Mouse (Mus musculus): ENCODE data around the gene Mrpl1.
A peak's percentile ranks its signal among the peaks of the same experiment; 100 is the strongest.

GRCm38 (mm10) chr5:96306826-96307225 lies 97.5 kb downstream of the Mrpl1 start:
- TF ChIP-seq CTCF (IDR thresholded peaks at IDR 0.05; ENCODE audit: borderline replicate concordance, extremely low read depth, insufficient read depth, insufficient read length) (peak; percentile 28; the same call in 1 of the 2 replicates), POLR2A (IDR thresholded peaks at IDR 0.05; ENCODE audit: borderline replicate concordance, extremely low read depth, insufficient read depth, insufficient read length, poor library complexity, severe bottlenecking) (no peak)
